Mouse (Mus musculus): ENCODE measurements around the gene Adamts3. TPM values are rescaled to one million over a fixed set of nuclear protein-coding genes. Genes with fewer than 3 reads are reported as not detected.

The Adamts3 gene
- total and polyA plus RNA-seq, 3 experiments, result 1.9 to 5.3 (median 4.3) TPM

DNA sequence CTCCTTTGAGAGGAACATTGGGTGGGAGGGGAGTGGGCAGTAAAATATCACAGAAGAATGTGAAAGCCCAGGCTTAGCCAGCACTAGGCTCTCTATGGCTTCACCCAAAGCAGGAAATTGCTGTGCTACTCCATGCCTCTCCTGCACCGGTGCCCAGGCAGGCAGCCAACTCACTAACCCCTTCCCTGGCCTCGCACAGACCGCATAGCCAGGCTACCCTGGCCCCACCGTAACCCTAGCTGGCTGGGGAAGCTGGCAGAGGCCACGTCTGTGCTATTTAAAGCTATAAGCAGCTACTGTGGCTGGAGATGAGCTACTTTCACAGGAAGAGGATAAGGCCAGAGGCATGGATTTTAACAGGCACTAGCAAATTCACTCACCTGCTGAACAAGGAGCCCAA is 38.8 kb downstream of the Adamts3 start:
- H3K27me3 ChIP-seq (ENCODE audit: control insufficient read depth, insufficient read depth, low read length), result no peaks in the 10 kb centered on the region
- H3K27ac ChIP-seq, result peak overlapping the region; percentile 40
- WGBS, result 2% methylated on average over 5 of the region's 5 CpGs
- no peaks in the 10 kb centered on the region; the same call in 1 of the 2 replicates for H3K79me2 ChIP-seq (replicated peaks; ENCODE audit: control insufficient read depth, insufficient read depth, low read length)
- peaks cover 3% of the 10 kb centered on the region for H3K4me1 ChIP-seq (ENCODE audit: control insufficient read depth, insufficient read depth, low read length)
- no peak overlapping the region for H3K9ac ChIP-seq (ENCODE audit: low read depth, low read length)
- H3K36me3 ChIP-seq (ENCODE audit: control insufficient read depth, insufficient read depth, low read length), result no peaks in the 10 kb centered on the region
- TF ChIP-seq CTCF (IDR thresholded peaks at IDR 0.05) (no peak), POLR2A (IDR thresholded peaks at IDR 0.05; ENCODE audit: insufficient read depth, low read depth, low read length) (no peak), EP300 (IDR thresholded peaks at IDR 0.05; ENCODE audit: insufficient read depth, low read depth, low read length) (0 out of 2 replicates have a peak, but pooled peaks have one; percentile 29)
- H3K4me3 ChIP-seq, result no peak overlapping the region
- intact Hi-C loops (cut with DNase I), result loop anchor here (5.0 kb wide), 1 partner anchor 38 kb away; the partner anchor contains the start of gene Adamts3
- peak; percentile 74 to 84 for DNase-seq

DNA sequence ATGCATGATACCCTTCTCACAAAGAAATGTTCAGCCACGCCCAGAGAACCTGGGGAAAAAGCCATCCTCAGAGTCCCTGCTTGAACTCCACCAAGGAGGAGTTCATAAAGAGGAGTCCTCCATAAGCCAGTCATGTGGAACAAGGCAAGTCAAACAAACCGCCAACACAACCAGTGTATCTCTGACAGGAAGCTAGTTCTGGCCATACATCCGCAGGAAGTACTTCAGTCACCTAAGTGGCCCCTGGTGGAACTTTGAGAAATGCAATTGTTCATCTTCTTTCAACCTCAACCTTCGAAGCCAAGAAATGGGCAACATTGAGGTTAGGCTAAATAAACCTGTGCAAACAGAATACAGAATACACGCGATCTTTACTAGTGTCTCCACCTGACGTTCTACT is 39.7 kb downstream of the Adamts3 start:
- Histone ChIP-seq H3K36me3 (ENCODE audit: control insufficient read depth, insufficient read depth, low read length) (no peaks in the 10 kb centered on the region), H3K4me3 (no peak overlapping the region), H3K9ac (ENCODE audit: low read depth, low read length) (no peak overlapping the region), H3K27me3 (ENCODE audit: control insufficient read depth, insufficient read depth, low read length) (no peaks in the 10 kb centered on the region), H3K4me1 (ENCODE audit: control insufficient read depth, insufficient read depth, low read length) (peaks cover 3% of the 10 kb centered on the region), H3K27ac (no peak overlapping the region), H3K79me2 (replicated peaks; ENCODE audit: control insufficient read depth, insufficient read depth, low read length) (no peaks in the 10 kb centered on the region; the same call in 1 of the 2 replicates)
- DNase-seq, result no peak
- TF ChIP-seq POLR2A (IDR thresholded peaks at IDR 0.05; ENCODE audit: insufficient read depth, low read depth, low read length) (no peak), CTCF (IDR thresholded peaks at IDR 0.05) (no peak), EP300 (IDR thresholded peaks at IDR 0.05; ENCODE audit: insufficient read depth, low read depth, low read length) (no peak)
- intact Hi-C loops (cut with DNase I), result loop anchor here (5.0 kb wide), 1 partner anchor 39 kb away; the partner anchor contains the start of gene Adamts3
- 60% methylated on average over 7 of the region's 7 CpGs for WGBS

DNA sequence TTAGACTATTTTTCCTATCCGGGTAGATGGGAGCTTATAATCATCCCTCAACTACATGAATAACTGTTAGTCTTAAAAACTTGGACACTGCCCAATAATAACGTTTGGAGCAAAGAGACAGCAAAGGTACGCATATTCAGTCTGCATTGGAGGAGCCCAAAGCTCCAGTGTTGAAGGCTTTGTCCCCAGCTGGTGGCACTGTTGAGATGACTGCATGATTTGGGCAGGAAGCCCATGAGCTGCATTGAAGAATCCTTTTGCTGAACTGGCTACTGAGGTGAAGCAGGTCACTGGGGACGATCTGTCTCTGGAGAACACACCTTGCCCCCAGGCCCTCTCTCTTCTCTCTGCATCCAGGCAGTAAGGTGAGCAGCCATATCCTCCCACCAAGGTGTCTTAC is 43.5 kb downstream of the Adamts3 start:
- no peaks in the 10 kb centered on the region for H3K79me2 ChIP-seq (replicated peaks; ENCODE audit: control insufficient read depth, insufficient read depth, low read length)
- peak; percentile 35 to 52 for DNase-seq
- H3K9ac ChIP-seq (ENCODE audit: low read depth, low read length), result no peak overlapping the region
- H3K27me3 ChIP-seq (ENCODE audit: control insufficient read depth, insufficient read depth, low read length), result no peaks in the 10 kb centered on the region
- TF ChIP-seq EP300 (IDR thresholded peaks at IDR 0.05; ENCODE audit: insufficient read depth, low read depth, low read length), result peak; percentile 72; the same call in 1 of the 2 replicates
- peak; percentile 78 for TF ChIP-seq CTCF (IDR thresholded peaks at IDR 0.05)
- TF ChIP-seq POLR2A (IDR thresholded peaks at IDR 0.05; ENCODE audit: insufficient read depth, low read depth, low read length), result no peak
- no peak overlapping the region for H3K27ac ChIP-seq
- no peaks in the 10 kb centered on the region for H3K36me3 ChIP-seq (ENCODE audit: control insufficient read depth, insufficient read depth, low read length)
- peaks cover 3% of the 10 kb centered on the region for H3K4me1 ChIP-seq (ENCODE audit: control insufficient read depth, insufficient read depth, low read length)
- intact Hi-C loops (cut with DNase I), result loop anchor here (2.0 to 5.0 kb wide), 3 partner anchors 43 to 353 kb away; partner anchors contain the start of gene Adamts3
- no peak overlapping the region for H3K4me3 ChIP-seq
- 30% methylated on average over 4 of the region's 4 CpGs for WGBS

DNA sequence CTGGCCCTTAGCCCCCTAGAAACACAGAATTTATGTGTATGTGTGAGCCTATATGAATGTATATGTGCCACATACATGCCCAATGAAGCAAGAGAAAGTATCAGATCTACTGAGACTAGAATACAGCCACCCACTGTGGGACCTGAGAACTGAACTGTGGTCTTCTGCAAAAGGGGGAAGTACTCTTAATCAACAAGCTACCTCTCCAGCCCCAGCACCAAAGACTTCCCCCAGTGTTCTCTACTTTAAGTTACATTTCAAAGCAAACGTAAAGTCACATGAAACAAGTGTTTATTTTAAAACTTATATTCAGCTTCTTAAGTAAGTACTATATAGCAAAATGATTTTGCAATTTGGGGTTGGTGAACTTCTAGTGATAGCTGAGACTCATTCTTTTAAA is 62.0 kb downstream of the Adamts3 start:
- H3K4me1 ChIP-seq (ENCODE audit: control insufficient read depth, insufficient read depth, low read length), result no peaks in the 10 kb centered on the region
- 83% methylated on average over 1 of the region's 1 CpGs for whole genome bisulfite sequencing
- H3K27me3 ChIP-seq (ENCODE audit: control insufficient read depth, insufficient read depth, low read length), result no peaks in the 10 kb centered on the region
- intact Hi-C loops (cut with DNase I), result loop anchor here (10.0 kb wide), 1 partner anchor 276 kb away; no protein-coding TSS in a partner anchor
- no peak overlapping the region for H3K4me3 ChIP-seq
- H3K79me2 ChIP-seq (replicated peaks; ENCODE audit: control insufficient read depth, insufficient read depth, low read length), result peaks cover 2% of the 10 kb centered on the region; the same call in 1 of the 2 replicates
- no peak overlapping the region for H3K27ac ChIP-seq
- no peak overlapping the region for H3K9ac ChIP-seq (ENCODE audit: low read depth, low read length)
- DNase-seq, result no peak
- no peaks in the 10 kb centered on the region for H3K36me3 ChIP-seq (ENCODE audit: control insufficient read depth, insufficient read depth, low read length)
- no peak for TF ChIP-seq POLR2A (IDR thresholded peaks at IDR 0.05; ENCODE audit: insufficient read depth, low read depth, low read length)
- no peak for TF ChIP-seq CTCF (IDR thresholded peaks at IDR 0.05)
- no peak for TF ChIP-seq EP300 (IDR thresholded peaks at IDR 0.05; ENCODE audit: insufficient read depth, low read depth, low read length)

DNA sequence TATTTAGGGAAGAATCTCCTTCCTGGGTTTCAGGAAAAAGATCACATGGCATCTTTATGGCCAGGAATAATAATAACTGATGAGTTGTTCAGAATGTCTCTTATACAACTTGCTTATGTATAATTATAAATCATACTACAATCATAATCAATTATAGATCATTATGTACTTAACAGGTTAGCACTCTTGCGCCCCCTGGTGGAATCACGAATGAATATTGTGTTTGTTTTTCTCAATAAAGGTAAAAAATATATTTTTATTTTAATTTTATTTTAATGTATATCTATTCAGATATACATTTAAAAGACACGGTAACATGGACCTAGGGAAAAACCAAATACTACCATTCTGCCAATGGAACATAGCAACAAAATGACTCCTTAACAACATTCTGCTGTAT is 63.6 kb downstream of the Adamts3 start:
- Histone ChIP-seq H3K27me3 (ENCODE audit: control insufficient read depth, insufficient read depth, low read length) (no peaks in the 10 kb centered on the region), H3K4me1 (ENCODE audit: control insufficient read depth, insufficient read depth, low read length) (no peaks in the 10 kb centered on the region), H3K27ac (no peak overlapping the region), H3K9ac (ENCODE audit: low read depth, low read length) (no peak overlapping the region), H3K36me3 (ENCODE audit: control insufficient read depth, insufficient read depth, low read length) (no peaks in the 10 kb centered on the region), H3K79me2 (replicated peaks; ENCODE audit: control insufficient read depth, insufficient read depth, low read length) (peaks cover 2% of the 10 kb centered on the region; the same call in 1 of the 2 replicates), H3K4me3 (no peak overlapping the region)
- WGBS, result 19% methylated on average over 3 of the region's 3 CpGs
- intact Hi-C loops (cut with DNase I), result loop anchor here (2.0 kb wide), 1 partner anchor 105 kb away; no protein-coding TSS in a partner anchor
- TF ChIP-seq POLR2A (IDR thresholded peaks at IDR 0.05; ENCODE audit: insufficient read depth, low read depth, low read length) (no peak), CTCF (IDR thresholded peaks at IDR 0.05) (peak; percentile 79)
- no peak for DNase-seq

DNA sequence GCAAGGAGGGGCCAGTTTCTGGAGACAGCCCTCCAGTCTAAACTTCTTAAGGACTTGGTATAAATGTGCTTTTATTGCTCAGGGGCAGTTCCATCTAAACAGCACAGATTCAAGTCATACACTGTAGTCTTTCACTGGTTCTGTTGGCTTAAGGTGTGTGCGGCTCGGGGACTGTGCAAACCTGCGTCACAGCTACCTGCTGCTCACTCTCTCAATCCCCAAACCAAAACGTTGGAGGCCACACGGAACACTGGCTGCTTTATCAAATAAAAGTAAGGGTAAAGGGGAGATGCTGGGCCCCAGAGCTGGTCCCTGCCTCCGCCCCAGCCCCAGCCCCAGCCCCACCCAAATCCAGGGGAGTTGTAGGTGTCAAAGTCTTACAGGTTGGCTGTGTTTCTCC is 66.5 kb downstream of the Adamts3 start:
- Histone ChIP-seq H3K27me3 (ENCODE audit: control insufficient read depth, insufficient read depth, low read length) (no peaks in the 10 kb centered on the region), H3K36me3 (ENCODE audit: control insufficient read depth, insufficient read depth, low read length) (no peaks in the 10 kb centered on the region), H3K27ac (no peak overlapping the region), H3K79me2 (replicated peaks; ENCODE audit: control insufficient read depth, insufficient read depth, low read length) (no peaks in the 10 kb centered on the region), H3K9ac (ENCODE audit: low read depth, low read length) (no peak overlapping the region), H3K4me1 (ENCODE audit: control insufficient read depth, insufficient read depth, low read length) (no peaks in the 10 kb centered on the region), H3K4me3 (no peak overlapping the region)
- no peak for DNase-seq
- WGBS, result 74% methylated on average over 6 of the region's 6 CpGs
- intact Hi-C loops (cut with DNase I), result no loop called here
- TF ChIP-seq POLR2A (IDR thresholded peaks at IDR 0.05; ENCODE audit: insufficient read depth, low read depth, low read length), result no peak
- no peak for TF ChIP-seq CTCF (IDR thresholded peaks at IDR 0.05)
- TF ChIP-seq EP300 (IDR thresholded peaks at IDR 0.05; ENCODE audit: insufficient read depth, low read depth, low read length), result no peak

Measured in heart, adult 2 months (tissue).